Mouse (Mus musculus): ENCODE data around the gene Gpsm3. TPM values are rescaled to one million over a fixed set of nuclear protein-coding genes. Genes with fewer than 3 reads are reported as not detected.

Gene Gpsm3
- polyA plus RNA-seq, 1 experiment from 2014 or later: 3.4 TPM

- H3K4me2 ChIP-seq (replicated peaks): no peak overlapping the region
- H3K27me3 ChIP-seq: no peaks in the 10 kb centered on the region
- no peaks in the 10 kb centered on the region for H3K36me3 ChIP-seq
- no peak overlapping the region for H3K9ac ChIP-seq (replicated peaks)
- no peak for ATAC-seq
- no peak overlapping the region for H3K27ac ChIP-seq
- H3K4me3 ChIP-seq (replicated peaks): no peak overlapping the region
- no peaks in the 10 kb centered on the region for H3K9me3 ChIP-seq
- peaks cover 21% of the 10 kb centered on the region for H3K4me1 ChIP-seq (replicated peaks)
- WGBS: 76% methylated on average over 7 of the region's 7 CpGs
These were observed 6.2 kb upstream of the Gpsm3 start for GRCm38 (mm10) chr17:34583397-34583796.

- WGBS: 85% methylated on average over 8 of the region's 8 CpGs
- Histone ChIP-seq H3K4me2 (replicated peaks) (no peak overlapping the region), H3K27me3 (no peaks in the 10 kb centered on the region), H3K9me3 (no peaks in the 10 kb centered on the region), H3K27ac (no peak overlapping the region), H3K4me1 (replicated peaks) (peaks cover 25% of the 10 kb centered on the region), H3K36me3 (no peaks in the 10 kb centered on the region), H3K4me3 (replicated peaks) (no peak overlapping the region), H3K9ac (replicated peaks) (no peak overlapping the region)
- ATAC-seq: no peak
These were observed 5.8 kb upstream of the Gpsm3 start for GRCm38 (mm10) chr17:34583819-34584218.

DNA sequence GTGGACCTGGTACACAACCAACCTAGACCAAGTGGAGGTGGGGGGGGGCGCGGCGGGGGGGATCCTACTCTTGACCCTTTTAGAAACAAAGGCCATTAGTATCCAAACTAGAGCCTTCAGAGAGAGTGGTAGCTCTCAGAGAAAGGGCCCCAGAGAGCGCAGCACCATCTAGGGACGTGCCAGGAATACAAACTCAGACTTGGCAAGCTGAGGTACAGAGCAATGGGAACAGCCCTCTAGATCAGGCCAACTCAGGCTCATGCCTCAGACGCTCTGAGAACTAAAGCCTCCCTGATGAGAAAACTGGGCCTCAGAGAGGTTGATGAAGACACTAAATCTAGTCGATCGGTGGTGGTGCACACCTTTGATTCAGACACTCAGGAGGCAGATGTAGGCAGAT, 4.5 kb upstream of the Gpsm3 start:
- 87% methylated on average over 8 of the region's 8 CpGs for WGBS
- ATAC-seq: no peak
- H3K9me3 ChIP-seq: no peaks in the 10 kb centered on the region
- no peaks in the 10 kb centered on the region for H3K27me3 ChIP-seq
- H3K4me1 ChIP-seq (replicated peaks): peaks cover 38% of the 10 kb centered on the region
- H3K36me3 ChIP-seq: no peaks in the 10 kb centered on the region
- H3K27ac ChIP-seq: peak overlapping the region; percentile 100
- no peak overlapping the region for H3K4me2 ChIP-seq (replicated peaks)
- H3K4me3 ChIP-seq (replicated peaks): peak overlapping the region; percentile 63; the same call in 1 of the 2 replicates
- no peak overlapping the region for H3K9ac ChIP-seq (replicated peaks)

DNA sequence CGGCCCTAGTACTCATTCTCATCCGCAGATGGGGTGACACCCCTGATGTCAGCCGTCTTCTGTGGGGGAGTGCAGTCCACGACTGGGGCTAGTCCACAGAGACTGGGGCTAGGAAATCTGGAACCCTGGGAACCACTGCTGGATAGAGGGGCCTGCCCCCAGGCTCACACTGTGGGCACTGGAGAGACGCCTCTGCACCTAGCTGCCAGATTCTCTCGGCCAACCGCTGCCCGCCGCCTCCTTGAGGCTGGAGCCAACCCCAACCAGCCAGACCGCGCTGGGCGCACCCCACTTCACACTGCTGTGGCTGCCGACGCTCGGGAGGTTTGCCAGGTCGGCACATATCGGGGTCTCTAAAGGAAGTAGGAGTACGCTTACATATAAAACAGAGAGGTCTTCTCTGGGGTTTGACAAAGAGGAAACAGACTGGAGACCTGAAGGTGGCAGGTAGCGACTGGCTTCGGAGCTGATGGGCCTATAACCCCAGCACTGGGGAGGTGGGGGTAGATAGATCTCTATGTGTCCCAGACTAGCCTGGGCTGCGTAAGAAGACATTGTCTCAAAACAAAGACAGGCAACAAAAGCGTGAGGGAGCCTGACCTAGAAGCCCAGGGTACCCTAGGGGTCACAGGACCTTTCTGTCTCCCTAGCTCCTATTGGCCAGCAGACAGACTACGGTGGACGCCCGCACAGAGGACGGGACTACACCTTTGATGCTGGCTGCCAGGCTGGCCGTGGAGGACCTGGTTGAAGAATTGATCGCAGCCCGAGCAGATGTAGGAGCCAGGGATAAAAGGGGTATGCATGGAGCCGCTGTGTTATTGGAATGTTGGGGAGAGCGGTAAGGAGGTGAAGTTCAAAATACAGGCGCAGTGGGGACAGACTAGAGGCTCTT, 3.5 kb upstream of the Gpsm3 start:
- H3K4me3 ChIP-seq (replicated peaks): peak overlapping the region; percentile 63
- peak overlapping the region; percentile 100 for H3K27ac ChIP-seq
- H3K9me3 ChIP-seq: no peaks in the 10 kb centered on the region
- H3K9ac ChIP-seq (replicated peaks): peak overlapping the region; percentile 93
- peak overlapping the region; percentile 89 for H3K4me2 ChIP-seq (replicated peaks)
- 19% methylated on average over 32 of the region's 32 CpGs for WGBS
- H3K27me3 ChIP-seq: no peaks in the 10 kb centered on the region
- peaks cover 48% of the 10 kb centered on the region for H3K4me1 ChIP-seq (replicated peaks)
- no peaks in the 10 kb centered on the region for H3K36me3 ChIP-seq
- peak; percentile 27 for ATAC-seq

DNA sequence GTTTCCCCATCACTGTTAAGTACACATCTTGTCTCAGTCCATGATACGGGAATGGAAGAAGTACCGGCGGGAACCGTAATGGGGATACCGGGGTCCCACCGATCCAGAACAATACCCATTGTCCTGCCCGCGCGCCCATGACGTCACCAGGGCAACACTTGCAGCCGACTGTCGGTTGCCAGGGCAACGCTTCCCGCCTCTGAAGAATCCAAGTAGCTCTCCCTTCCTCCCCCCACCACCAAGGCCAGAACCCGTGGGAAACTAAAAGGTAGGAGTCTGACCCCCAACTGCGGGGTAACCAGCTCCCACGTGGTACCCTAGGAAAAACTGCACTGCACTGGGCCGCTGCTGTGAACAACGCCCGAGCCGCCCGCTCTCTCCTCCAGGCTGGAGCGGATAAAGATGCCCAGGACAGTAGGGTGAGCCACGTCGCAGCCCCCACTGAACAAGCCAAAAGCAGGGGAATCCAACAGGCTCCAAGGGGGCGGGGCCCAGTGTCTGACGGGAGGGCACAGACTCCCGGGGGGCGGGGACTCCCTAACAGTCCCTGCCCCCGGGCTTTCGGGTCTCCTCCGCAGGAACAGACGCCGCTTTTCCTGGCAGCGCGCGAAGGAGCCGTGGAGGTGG, 2.7 kb upstream of the Gpsm3 start:
- no peaks in the 10 kb centered on the region for H3K9me3 ChIP-seq
- peak overlapping the region; percentile 100 for H3K27ac ChIP-seq
- H3K9ac ChIP-seq (replicated peaks): peak overlapping the region; percentile 93
- 0% methylated on average over 37 of the region's 38 CpGs for WGBS
- H3K4me1 ChIP-seq (replicated peaks): peaks cover 54% of the 10 kb centered on the region
- peak overlapping the region; percentile 63 for H3K4me3 ChIP-seq (replicated peaks)
- peak overlapping the region; percentile 89 for H3K4me2 ChIP-seq (replicated peaks)
- peak; percentile 79 for ATAC-seq
- H3K27me3 ChIP-seq: no peaks in the 10 kb centered on the region
- H3K36me3 ChIP-seq: no peaks in the 10 kb centered on the region

- peak overlapping the region; percentile 100 for H3K27ac ChIP-seq
- H3K4me3 ChIP-seq (replicated peaks): peak overlapping the region; percentile 63
- ATAC-seq: peak; percentile 87
- WGBS: under 1% methylated on average over 37 of the region's 50 CpGs
- H3K9me3 ChIP-seq: no peaks in the 10 kb centered on the region
- no peaks in the 10 kb centered on the region for H3K27me3 ChIP-seq
- H3K9ac ChIP-seq (replicated peaks): peak overlapping the region; percentile 93
- no peaks in the 10 kb centered on the region for H3K36me3 ChIP-seq
- peak overlapping the region; percentile 89 for H3K4me2 ChIP-seq (replicated peaks)
- peaks cover 54% of the 10 kb centered on the region for H3K4me1 ChIP-seq (replicated peaks)
These were observed 2.2 kb upstream of the Gpsm3 start for GRCm38 (mm10) chr17:34587423-34587811.

- no peak for ATAC-seq
- H3K4me3 ChIP-seq (replicated peaks): peak overlapping the region; percentile 63
- H3K9ac ChIP-seq (replicated peaks): peak overlapping the region; percentile 93
- peak overlapping the region; percentile 100 for H3K27ac ChIP-seq
- H3K9me3 ChIP-seq: no peaks in the 10 kb centered on the region
- H3K27me3 ChIP-seq: no peaks in the 10 kb centered on the region
- WGBS: 3% methylated on average over 19 of the region's 19 CpGs
- no peaks in the 10 kb centered on the region for H3K36me3 ChIP-seq
- peak overlapping the region; percentile 89 for H3K4me2 ChIP-seq (replicated peaks)
- H3K4me1 ChIP-seq (replicated peaks): peaks cover 57% of the 10 kb centered on the region
These were observed 1.8 kb upstream of the Gpsm3 start for GRCm38 (mm10) chr17:34587814-34588213.

DNA sequence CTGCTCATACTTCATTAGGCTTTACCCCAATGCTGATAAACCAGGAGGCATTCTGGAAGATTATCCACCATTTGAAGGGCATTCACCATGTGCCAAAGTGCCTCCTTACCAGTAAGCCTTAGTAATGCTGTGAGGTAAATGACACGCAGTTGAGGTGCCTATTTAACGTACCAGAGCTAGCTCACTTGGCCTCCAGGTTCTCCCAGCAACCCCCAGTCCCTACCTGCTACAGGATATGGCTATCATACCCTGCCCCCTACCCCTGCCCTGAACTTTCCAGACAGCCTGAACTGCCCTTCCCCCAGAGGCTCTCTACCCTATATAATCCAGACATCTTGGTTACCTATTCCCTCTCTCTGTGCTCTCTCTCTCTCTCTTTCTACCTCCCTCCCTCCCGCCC, 839 bp upstream of the Gpsm3 start:
- peaks cover 67% of the 10 kb centered on the region for H3K4me1 ChIP-seq (replicated peaks)
- no peak for ATAC-seq

GRCm38 (mm10) chr17:34589206-34589605, 400 bp upstream of the Gpsm3 start:
- Histone ChIP-seq H3K9me3 (no peaks in the 10 kb centered on the region), H3K4me3 (replicated peaks) (no peak overlapping the region), H3K27ac (no peak overlapping the region; the same call in 1 of the 2 replicates), H3K36me3 (no peaks in the 10 kb centered on the region), H3K9ac (replicated peaks) (no peak overlapping the region), H3K4me1 (replicated peaks) (peaks cover 71% of the 10 kb centered on the region), H3K4me2 (replicated peaks) (peak overlapping the region; percentile 23), H3K27me3 (no peaks in the 10 kb centered on the region)
- ATAC-seq: no peak
- WGBS: 52% methylated on average over 7 of the region's 7 CpGs

More for the DNA sequence above, 839 bp upstream of the Gpsm3 start:
- Histone ChIP-seq H3K36me3 (no peaks in the 10 kb centered on the region), H3K27ac (no peak overlapping the region), H3K9me3 (no peaks in the 10 kb centered on the region), H3K27me3 (no peaks in the 10 kb centered on the region), H3K4me2 (replicated peaks) (no peak overlapping the region), H3K9ac (replicated peaks) (no peak overlapping the region), H3K4me3 (replicated peaks) (no peak overlapping the region)
- WGBS: 75% methylated on average over 3 of the region's 3 CpGs

- ATAC-seq: no peak
- peak overlapping the region; percentile 84; the same call in 1 of the 2 replicates for H3K4me3 ChIP-seq (replicated peaks)
These were observed 765 bp downstream of the Gpsm3 start for GRCm38 (mm10) chr17:34590154-34590987.

DNA sequence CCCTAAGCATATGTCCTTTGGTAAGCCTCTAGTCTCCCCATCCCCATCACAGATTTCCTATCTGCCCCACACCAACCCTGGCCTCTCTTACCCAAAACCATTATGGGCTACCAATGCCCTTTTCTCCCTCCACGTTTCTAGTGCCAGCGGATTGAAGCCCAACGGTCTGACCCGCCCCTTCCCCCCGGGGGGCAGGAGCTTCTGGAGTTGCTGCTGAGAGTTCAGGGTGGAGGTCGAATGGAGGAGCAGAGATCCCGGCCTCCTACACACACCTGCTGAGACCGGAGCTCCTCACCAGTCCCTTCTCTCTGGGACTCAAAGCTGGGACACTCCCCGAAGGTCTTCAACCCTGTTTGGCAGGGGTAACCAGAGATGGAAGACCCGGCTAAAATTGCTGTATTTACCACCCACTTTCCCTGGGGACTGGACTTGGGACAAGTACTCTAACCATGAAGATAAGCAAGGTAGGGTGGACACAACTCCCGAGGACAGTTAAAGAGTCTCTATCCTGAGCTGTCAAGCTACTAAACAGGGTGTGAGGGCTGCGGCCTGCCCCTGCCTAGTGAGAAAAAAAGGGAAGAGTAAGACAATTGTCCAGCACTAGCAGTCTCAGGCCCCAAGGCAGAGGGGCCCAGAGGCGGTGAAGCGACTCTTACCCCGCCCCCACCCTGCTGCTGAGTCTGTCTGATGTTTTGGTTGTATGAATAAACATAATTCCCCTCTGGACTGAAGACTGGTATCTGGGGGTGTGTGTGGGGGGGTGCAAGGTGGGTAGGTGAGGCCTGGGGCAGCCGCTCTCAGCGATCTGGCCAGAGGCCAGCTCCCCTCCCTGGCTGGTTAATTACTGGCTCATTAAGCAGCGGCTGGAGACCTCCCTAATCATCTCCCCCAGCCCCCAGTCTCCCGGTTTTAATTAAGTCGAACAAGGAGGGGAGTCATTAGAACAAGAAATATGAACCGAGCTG, 1.7 kb downstream of the Gpsm3 start, which contains the start of gene Pbx2:
TSS of gene Pbx2 (plus strand) at position 238 of the 965 bp plus-strand sequence.
- H3K27me3 ChIP-seq: no peaks in the 10 kb centered on the region
- H3K4me2 ChIP-seq (replicated peaks): peak within 1 kb of the TSS; percentile 96
- H3K9me3 ChIP-seq: no peaks in the 10 kb centered on the region
- H3K4me1 ChIP-seq (replicated peaks): peaks cover 78% of the 10 kb centered on the region
- ATAC-seq: no peak; the same call in 1 of the 2 replicates
- H3K27ac ChIP-seq: peak within 1 kb of the TSS; percentile 99
- peak within 1 kb of the TSS; percentile 84 for H3K4me3 ChIP-seq (replicated peaks)
- H3K36me3 ChIP-seq: peaks cover 17% of the 10 kb centered on the region
- WGBS: 2% methylated on average over 21 of the region's 21 CpGs
- H3K9ac ChIP-seq (replicated peaks): peak within 1 kb of the TSS; percentile 99

More at GRCm38 (mm10) chr17:34590154-34590987, 765 bp downstream of the Gpsm3 start:
- WGBS: 71% methylated on average over 15 of the region's 15 CpGs
- Histone ChIP-seq H3K27ac (peak overlapping the region; percentile 99), H3K27me3 (no peaks in the 10 kb centered on the region), H3K4me1 (replicated peaks) (peaks cover 82% of the 10 kb centered on the region), H3K9me3 (no peaks in the 10 kb centered on the region), H3K36me3 (peaks cover 9% of the 10 kb centered on the region), H3K4me2 (replicated peaks) (peak overlapping the region; percentile 96), H3K9ac (replicated peaks) (no peak overlapping the region)
